Mouse (Mus musculus) embryonic facial prominence, embryonic 13.5 days (tissue): ENCODE measurements around the gene Hoxd10. TPM values are rescaled to one million over a fixed set of nuclear protein-coding genes. Genes with fewer than 3 reads are reported as not detected.

Source experiments
- ATAC-seq: fragments of 200-750 bp; cut with Nextera tagmentation; 2 replicates; pipeline ENCODE4 v1.8.0; 2017; ENCODE audit warnings: low read depth; ENCODE audit not compliant: insufficient number of reproducible peaks, insufficient read depth, low FRiP score, low TSS enrichment
- H3K27ac ChIP-seq: fragments of 300-500 bp; sonication (generic); 2 replicates; pipeline ENCODE4 v1.5.1; 2015; ENCODE audit warnings: moderate library complexity, mild to moderate bottlenecking, inconsistent platforms
- H3K27me3 ChIP-seq: fragments of 300-500 bp; sonication (generic); 2 replicates; pipeline ENCODE4 v1.6.1; 2015; ENCODE audit warnings: mild to moderate bottlenecking, inconsistent platforms
- H3K36me3 ChIP-seq: fragments of 300-500 bp; sonication (generic); 2 replicates; pipeline ENCODE4 v1.6.1; 2015; ENCODE audit warnings: mild to moderate bottlenecking, inconsistent platforms
- H3K4me1 ChIP-seq: fragments of 300-500 bp; sonication (generic); 2 replicates; pipeline ENCODE4 v1.6.1; 2015; ENCODE audit warnings: inconsistent platforms
- H3K4me2 ChIP-seq: fragments of 300-500 bp; sonication (generic); 2 replicates; pipeline ENCODE4 v1.6.1; 2015; ENCODE audit warnings: moderate library complexity, mild to moderate bottlenecking, inconsistent platforms
- H3K4me3 ChIP-seq: fragments of 300-500 bp; sonication (generic); 2 replicates; pipeline ENCODE4 v1.5.1; 2015; ENCODE audit warnings: mild to moderate bottlenecking, inconsistent platforms
- H3K9ac ChIP-seq: fragments of 300-500 bp; sonication (generic); 2 replicates; pipeline ENCODE4 v1.6.1; 2015; ENCODE audit warnings: mild to moderate bottlenecking, inconsistent platforms
- H3K9me3 ChIP-seq: fragments of 300-500 bp; sonication (generic); 2 replicates; pipeline ENCODE4 v1.6.1; 2016; ENCODE audit warnings: inconsistent platforms
- WGBS: fragments of 180-500 bp; shearing (Covaris S2); methylation state at CpG from one replicate; pipeline ENCODE4 v1.1.7; 2015; ENCODE audit warnings: mixed read lengths; 5-methylcytosine and 5-hydroxymethylcytosine counted together
- polyA plus RNA-seq: library from polyadenylated mRNA; unstranded; fragments of >200 nt; fragmentation: Nextera tagmentation; extraction: Ambion mirVana; gene quantifications from 2 replicates; pipeline ENCODE4 v1.2.1, GENCODE M21; 2015

The Hoxd10 gene
- polyA plus RNA-seq, 1 experiment from 2014 or later = 0.14 TPM

GRCm38 (mm10) chr2:74686301-74686987 is 5.3 kb upstream of the Hoxd10 start:
- ATAC-seq = no peak
- no peak overlapping the region for H3K9ac ChIP-seq

DNA sequence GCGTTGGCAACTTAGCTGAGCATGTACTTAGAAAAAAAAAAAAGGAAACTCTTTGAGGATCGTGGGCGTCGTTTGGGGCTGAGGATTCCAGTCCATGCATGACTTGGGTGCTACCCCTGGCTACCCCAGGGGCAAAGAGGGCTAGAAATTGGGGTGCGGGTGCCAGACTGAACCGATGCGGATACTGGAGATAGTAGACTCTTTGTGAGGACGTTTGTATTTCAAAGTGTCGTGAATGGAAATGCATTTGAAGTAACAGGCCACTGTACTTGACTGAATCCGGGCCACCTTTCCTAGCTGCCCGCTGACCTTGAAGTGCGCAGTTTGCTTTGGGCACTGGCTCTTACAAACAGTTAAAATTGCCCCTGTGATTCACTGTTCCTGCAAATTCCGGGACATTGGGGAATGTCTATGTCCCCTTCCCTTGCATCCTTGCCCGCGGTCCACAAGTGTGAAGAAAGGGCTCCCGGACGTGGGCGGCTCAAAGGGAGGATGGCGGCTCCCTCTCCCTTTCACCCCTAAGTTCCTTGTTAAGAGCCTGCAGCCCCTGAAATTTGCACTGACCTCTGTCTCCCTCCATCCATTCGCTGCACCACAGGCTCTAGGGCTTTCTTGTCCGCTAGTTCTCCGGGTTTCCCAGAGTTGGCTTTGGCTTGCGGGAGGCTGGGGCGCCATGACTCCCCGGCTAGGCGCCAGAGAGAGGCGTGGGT is 4.6 kb upstream of the Hoxd10 start:
- H3K4me3 ChIP-seq = no peak overlapping the region
- H3K27ac ChIP-seq = no peak overlapping the region
- WGBS = under 1% methylated on average over 27 of the region's 27 CpGs
- no peak overlapping the region for H3K9ac ChIP-seq
- H3K36me3 ChIP-seq = no peaks in the 10 kb centered on the region
- H3K4me1 ChIP-seq = peaks cover 9% of the 10 kb centered on the region
- ATAC-seq = no peak
- no peak overlapping the region for H3K4me2 ChIP-seq
- peaks cover 94% of the 10 kb centered on the region for H3K27me3 ChIP-seq
- no peaks in the 10 kb centered on the region for H3K9me3 ChIP-seq

More at GRCm38 (mm10) chr2:74686301-74686987, 5.3 kb upstream of the Hoxd10 start:
- 4% methylated on average over 17 of the region's 17 CpGs for WGBS
- no peaks in the 10 kb centered on the region for H3K36me3 ChIP-seq
- H3K27ac ChIP-seq = no peak overlapping the region
- H3K9me3 ChIP-seq = no peaks in the 10 kb centered on the region
- no peak overlapping the region for H3K4me2 ChIP-seq
- no peak overlapping the region for H3K4me3 ChIP-seq
- H3K27me3 ChIP-seq = peaks cover 94% of the 10 kb centered on the region
- peaks cover 15% of the 10 kb centered on the region for H3K4me1 ChIP-seq

GRCm38 (mm10) chr2:74687698-74688555 is 3.8 kb upstream of the Hoxd10 start:
- under 1% methylated on average over 31 of the region's 31 CpGs for WGBS
- no peak for ATAC-seq
- Histone ChIP-seq H3K4me3 (no peak overlapping the region), H3K4me1 (peaks cover 2% of the 10 kb centered on the region), H3K4me2 (no peak overlapping the region), H3K9ac (no peak overlapping the region), H3K27me3 (peaks cover 94% of the 10 kb centered on the region), H3K27ac (no peak overlapping the region), H3K9me3 (no peaks in the 10 kb centered on the region), H3K36me3 (no peaks in the 10 kb centered on the region)

GRCm38 (mm10) chr2:74688795-74689573 is 2.7 kb upstream of the Hoxd10 start:
- H3K27ac ChIP-seq = no peak overlapping the region

DNA sequence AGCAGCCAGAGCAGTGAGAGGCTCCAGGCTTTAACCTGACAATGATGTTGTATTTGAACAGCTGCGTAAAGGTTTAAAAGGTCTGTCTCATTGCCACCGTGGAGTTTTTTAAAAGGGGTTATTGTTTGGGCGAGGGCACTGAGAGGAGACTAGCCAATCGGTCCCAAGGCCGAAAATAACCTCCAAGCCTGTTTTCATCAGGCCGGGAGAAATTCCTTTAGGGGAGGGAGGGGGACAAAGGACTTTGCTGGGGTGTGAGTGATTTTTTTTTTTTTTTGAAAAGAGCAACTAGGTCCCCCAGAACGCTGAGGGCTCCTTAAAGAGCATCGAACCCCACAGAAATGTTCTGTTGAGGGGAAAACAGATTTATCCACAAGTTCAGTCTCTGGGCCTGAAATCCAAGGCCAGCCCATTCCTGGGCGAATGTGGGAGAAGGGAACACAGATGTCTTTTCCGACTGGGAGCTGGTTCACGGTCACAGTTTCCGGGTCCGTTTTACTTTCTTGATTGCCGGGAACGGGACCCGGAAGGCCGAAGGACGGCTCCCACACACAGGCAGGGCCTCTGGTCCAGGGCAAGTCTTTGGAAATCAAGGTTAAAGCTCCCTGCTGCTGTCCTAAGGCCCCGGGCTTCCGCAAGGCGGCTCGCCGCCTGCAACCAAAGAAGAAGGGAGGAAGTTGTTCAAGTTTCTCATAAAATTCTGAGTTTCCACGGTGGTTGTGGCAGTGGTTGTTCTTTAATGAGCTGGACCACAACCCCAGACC is 2.0 kb upstream of the Hoxd10 start:
- Histone ChIP-seq H3K36me3 (no peaks in the 10 kb centered on the region), H3K4me3 (no peak overlapping the region), H3K27me3 (peaks cover 94% of the 10 kb centered on the region), H3K4me2 (no peak overlapping the region), H3K27ac (no peak overlapping the region), H3K4me1 (no peaks in the 10 kb centered on the region; the same call in 1 of the 2 replicates), H3K9ac (no peak overlapping the region), H3K9me3 (no peaks in the 10 kb centered on the region)
- under 1% methylated on average over 24 of the region's 24 CpGs for WGBS
- no peak for ATAC-seq

More at GRCm38 (mm10) chr2:74688795-74689573, 2.7 kb upstream of the Hoxd10 start:
- Histone ChIP-seq H3K4me3 (no peak overlapping the region), H3K36me3 (no peaks in the 10 kb centered on the region), H3K9me3 (no peaks in the 10 kb centered on the region), H3K4me1 (no peaks in the 10 kb centered on the region; the same call in 1 of the 2 replicates), H3K4me2 (no peak overlapping the region), H3K27me3 (peaks cover 94% of the 10 kb centered on the region), H3K9ac (no peak overlapping the region)
- WGBS = 4% methylated on average over 12 of the region's 12 CpGs
- ATAC-seq = no peak

GRCm38 (mm10) chr2:74690338-74690716 is 1.4 kb upstream of the Hoxd10 start:
- no peak overlapping the region for H3K4me2 ChIP-seq
- no peak overlapping the region for H3K4me3 ChIP-seq
- H3K9me3 ChIP-seq = no peaks in the 10 kb centered on the region
- H3K4me1 ChIP-seq = no peaks in the 10 kb centered on the region; the same call in 1 of the 2 replicates
- WGBS = 9% methylated on average over 8 of the region's 8 CpGs
- no peak for ATAC-seq
- H3K9ac ChIP-seq = no peak overlapping the region
- H3K27ac ChIP-seq = no peak overlapping the region
- H3K36me3 ChIP-seq = no peaks in the 10 kb centered on the region
- peaks cover 94% of the 10 kb centered on the region for H3K27me3 ChIP-seq

DNA sequence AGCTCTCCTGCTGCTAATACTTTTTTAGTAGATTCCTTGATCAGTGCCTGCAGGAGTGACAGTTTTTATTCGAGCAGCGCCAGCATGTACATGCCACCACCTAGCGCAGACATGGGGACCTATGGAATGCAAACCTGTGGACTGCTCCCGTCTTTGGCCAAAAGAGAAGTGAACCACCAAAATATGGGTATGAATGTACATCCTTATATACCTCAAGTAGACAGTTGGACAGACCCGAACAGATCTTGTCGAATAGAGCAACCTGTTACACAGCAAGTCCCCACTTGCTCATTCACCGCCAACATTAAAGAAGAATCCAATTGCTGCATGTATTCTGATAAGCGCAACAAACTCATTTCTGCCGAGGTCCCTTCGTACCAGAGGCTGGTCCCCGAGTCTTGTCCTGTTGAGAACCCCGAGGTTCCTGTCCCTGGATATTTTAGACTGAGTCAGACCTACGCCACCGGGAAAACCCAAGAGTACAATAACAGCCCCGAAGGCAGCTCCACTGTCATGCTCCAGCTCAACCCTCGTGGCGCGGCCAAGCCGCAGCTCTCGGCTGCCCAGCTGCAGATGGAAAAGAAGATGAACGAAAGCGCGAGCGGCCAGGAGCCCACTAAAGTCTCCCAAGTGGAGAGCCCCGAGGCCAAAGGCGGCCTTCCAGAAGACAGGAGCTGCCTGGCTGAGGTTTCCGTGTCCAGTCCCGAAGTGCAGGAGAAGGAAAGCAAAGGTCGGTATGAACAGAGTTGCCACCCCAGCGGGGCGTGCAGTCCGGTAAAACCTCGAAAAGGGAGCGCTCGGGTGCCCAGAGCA is 477 bp downstream of the Hoxd10 start:
- Histone ChIP-seq H3K4me2 (no peak overlapping the region), H3K9me3 (no peaks in the 10 kb centered on the region), H3K27me3 (peaks cover 95% of the 10 kb centered on the region), H3K27ac (no peak overlapping the region), H3K4me3 (no peak overlapping the region), H3K9ac (no peak overlapping the region), H3K4me1 (no peaks in the 10 kb centered on the region; the same call in 1 of the 2 replicates), H3K36me3 (no peaks in the 10 kb centered on the region)
- no peak for ATAC-seq
- WGBS = 4% methylated on average over 35 of the region's 35 CpGs

- Histone ChIP-seq H3K36me3 (no peaks in the 10 kb centered on the region), H3K27ac (no peak overlapping the region), H3K9ac (no peak overlapping the region), H3K4me1 (peaks cover 5% of the 10 kb centered on the region), H3K27me3 (peaks cover 95% of the 10 kb centered on the region), H3K4me3 (no peak overlapping the region), H3K9me3 (no peaks in the 10 kb centered on the region), H3K4me2 (no peak overlapping the region)
- WGBS = 2% methylated on average over 20 of the region's 20 CpGs
- no peak for ATAC-seq
These were observed 1.2 kb downstream of the Hoxd10 start for GRCm38 (mm10) chr2:74692808-74693431.

DNA sequence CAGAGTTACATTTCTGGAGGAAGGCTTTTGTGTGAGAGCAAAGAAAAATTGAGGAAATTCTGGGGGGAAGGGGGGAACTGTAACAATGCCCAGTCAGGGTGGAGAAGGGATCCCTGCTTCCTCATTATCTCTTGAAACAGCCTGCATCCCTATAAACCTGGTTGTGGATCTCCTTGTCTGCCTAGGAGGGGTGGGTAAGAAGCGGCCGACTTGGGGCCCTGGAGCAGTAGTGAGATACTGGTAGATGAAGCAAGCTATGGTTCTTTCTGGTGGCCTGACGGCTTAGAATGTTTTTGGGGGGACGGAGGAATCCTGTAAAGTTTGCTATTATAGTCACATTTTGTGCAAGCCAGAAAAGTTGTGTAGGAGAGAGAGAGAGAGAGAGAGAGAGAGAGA is 1.7 kb downstream of the Hoxd10 start:
- ATAC-seq = no peak
- Histone ChIP-seq H3K27me3 (peaks cover 95% of the 10 kb centered on the region), H3K9me3 (no peaks in the 10 kb centered on the region), H3K27ac (no peak overlapping the region), H3K9ac (no peak overlapping the region), H3K36me3 (no peaks in the 10 kb centered on the region), H3K4me3 (no peak overlapping the region), H3K4me1 (peaks cover 10% of the 10 kb centered on the region), H3K4me2 (no peak overlapping the region)
- WGBS = 3% methylated on average over 4 of the region's 4 CpGs

GRCm38 (mm10) chr2:74694066-74694465 is 2.3 kb downstream of the Hoxd10 start:
- no peak for ATAC-seq
- peaks cover 14% of the 10 kb centered on the region for H3K4me1 ChIP-seq
- H3K36me3 ChIP-seq = no peaks in the 10 kb centered on the region
- H3K9me3 ChIP-seq = no peaks in the 10 kb centered on the region
- H3K4me3 ChIP-seq = no peak overlapping the region
- no peak overlapping the region for H3K27ac ChIP-seq
- WGBS = 1% methylated on average over 16 of the region's 16 CpGs
- H3K9ac ChIP-seq = no peak overlapping the region
- H3K27me3 ChIP-seq = peaks cover 95% of the 10 kb centered on the region
- no peak overlapping the region for H3K4me2 ChIP-seq
